Mouse (Mus musculus): Measurements from ENCODE around the gene Ttc37. TPM values are rescaled to one million over a fixed set of nuclear protein-coding genes. Genes with fewer than 3 reads are reported as not detected.
A peak's percentile ranks its signal among the peaks of the same experiment; 100 is the strongest.

Ttc37 gene
- total RNA-seq, 2 experiments from 2014 or later, result 17.6 to 19.1 TPM

DNA sequence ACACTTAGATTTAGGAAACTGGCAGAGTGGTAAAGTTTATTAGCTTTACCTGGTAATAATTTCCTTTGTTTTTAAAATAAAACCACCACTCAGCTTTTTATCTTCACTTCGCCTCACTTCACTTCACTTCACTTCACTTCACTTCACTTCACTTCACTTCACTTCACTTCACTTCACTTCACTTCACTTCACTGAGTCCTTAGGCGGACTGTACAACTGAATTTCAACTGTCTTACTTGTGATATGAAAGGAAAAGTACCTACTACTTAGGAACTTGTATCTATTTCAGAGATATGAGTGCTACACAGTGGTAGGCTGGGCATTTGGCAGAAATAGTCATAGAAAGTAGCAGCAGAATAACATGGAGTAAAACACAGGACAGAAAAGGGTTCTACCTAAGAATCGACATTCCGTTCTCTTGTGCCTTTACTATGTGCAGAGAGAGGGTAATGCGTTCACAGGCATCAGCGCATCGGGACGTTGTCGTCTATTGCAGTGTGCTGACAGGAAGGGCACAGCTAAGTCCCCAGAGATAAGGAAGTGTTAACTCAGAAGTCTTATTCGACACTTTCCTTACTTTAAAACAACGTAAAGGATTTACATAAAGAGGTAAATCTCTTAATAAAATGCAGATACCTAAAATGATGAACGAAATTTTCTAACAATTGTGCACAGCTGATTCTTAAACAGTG, 42.7 kb downstream of the Ttc37 start:
- no peak for DNase-seq (ENCODE audit: low spot score in 2 of 2)
- intact Hi-C loops (cut with DNase I), result no loop called here

DNA sequence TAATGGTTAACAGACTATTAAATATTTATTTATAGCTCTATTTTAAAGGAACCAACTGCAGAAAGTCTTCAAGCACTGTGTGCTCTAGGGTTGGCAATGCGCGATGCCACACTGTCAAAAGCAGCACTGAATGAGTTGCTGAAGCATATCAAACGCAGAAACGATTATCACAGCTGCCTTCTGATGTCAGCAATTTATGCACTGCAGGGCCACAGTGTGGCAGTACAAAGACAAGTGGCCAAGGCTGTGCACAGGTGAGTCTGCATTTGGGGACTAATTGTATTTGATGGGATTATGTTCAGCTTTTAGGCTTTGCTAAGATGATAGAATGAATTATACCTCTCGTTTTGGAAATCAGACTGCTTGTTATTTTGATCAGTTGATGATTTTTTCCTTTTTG, 51.9 kb downstream of the Ttc37 start:
- DNase-seq (ENCODE audit: low spot score in 2 of 2), result no peak
- intact Hi-C loops (cut with DNase I), result no loop called here

DNA sequence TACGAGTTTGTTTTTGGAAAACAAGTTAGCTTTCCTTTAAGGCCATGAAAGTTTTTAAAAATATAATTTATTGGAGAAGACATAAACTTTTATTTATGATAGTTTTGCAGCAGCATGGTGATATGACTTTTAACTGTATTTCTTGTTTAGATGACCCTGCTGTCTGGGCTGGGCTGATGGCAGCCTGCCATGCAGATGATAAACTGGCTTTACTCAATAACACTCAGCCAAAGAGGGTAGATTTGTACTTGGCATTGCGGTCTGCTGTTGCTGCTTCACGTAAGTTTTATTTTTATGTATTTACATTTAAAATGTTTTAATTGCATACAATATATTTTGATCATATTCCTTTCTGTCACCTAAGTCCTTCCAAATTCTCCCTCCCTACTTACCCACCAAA, 58.6 kb downstream of the Ttc37 start:
- DNase-seq (ENCODE audit: low spot score in 2 of 2), result no peak
- intact Hi-C loops (cut with DNase I), result loop anchor here (5.0 kb wide), 1 partner anchor 35 kb away; no protein-coding TSS in a partner anchor

DNA sequence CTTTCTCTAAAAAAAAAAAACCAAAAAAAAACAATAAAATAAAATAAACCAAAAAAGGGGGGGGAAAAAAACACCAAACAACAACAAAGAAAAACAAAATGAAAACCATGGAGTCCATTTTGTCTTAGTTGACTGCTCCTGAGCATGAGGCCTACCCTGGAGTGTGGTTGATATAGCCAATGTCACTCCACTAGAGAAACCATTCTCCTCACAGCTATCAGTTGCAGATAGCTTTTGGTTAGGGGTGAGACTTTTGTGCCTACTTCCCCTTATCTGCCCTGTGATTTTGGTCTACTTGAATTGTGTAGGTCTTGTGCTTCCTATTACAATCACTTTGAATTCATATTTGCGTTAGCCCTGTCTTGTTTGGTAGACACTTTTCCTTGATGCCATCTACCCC, 59.0 kb downstream of the Ttc37 start:
- intact Hi-C loops (cut with DNase I), result loop anchor here (5.0 kb wide), 1 partner anchor 35 kb away; no protein-coding TSS in a partner anchor
- no peak for DNase-seq (ENCODE audit: low spot score in 2 of 2)

DNA sequence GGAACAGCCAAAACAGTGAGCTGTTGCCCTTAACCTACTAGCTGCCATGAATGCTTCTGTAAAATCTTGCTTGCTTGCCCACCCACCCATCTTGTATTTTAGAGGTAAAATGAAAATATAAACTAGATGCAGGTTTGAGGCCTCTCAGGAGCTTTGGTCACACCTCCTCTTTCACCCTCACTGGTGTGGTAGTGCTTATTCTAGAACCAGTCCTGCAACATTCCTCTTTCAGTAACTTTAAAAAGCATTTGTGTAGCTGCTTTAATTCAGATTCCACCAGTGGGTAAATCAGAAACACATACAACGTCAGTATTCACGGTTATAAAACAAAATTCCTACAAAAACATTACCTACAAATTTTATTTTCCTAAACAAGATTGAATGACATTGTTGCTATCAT, 62.1 kb downstream of the Ttc37 start:
- intact Hi-C loops (cut with DNase I), result no loop called here
- no peak for DNase-seq (ENCODE audit: low spot score in 2 of 2)

DNA sequence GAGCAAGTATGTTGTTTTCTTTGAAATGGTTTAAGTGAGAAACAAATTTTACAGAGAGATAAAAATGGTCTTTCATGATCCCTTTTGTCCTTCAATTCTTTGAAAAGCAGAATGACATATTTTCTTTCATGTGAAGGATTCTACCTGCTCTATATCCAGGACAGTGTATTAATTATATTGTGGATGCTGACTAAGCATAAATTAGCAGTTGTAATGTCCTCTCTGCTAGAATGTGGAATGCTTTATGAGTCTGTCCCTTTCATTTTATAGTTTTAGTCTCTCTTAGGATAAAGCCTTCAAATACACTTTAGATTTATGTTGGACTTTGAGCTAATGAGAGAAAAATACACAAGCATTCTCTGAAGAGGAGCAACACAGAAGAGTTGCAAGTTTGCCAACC, 75.8 kb downstream of the Ttc37 start:
- intact Hi-C loops (cut with DNase I), result no loop called here
- no peak for DNase-seq (ENCODE audit: low spot score in 2 of 2)

DNA sequence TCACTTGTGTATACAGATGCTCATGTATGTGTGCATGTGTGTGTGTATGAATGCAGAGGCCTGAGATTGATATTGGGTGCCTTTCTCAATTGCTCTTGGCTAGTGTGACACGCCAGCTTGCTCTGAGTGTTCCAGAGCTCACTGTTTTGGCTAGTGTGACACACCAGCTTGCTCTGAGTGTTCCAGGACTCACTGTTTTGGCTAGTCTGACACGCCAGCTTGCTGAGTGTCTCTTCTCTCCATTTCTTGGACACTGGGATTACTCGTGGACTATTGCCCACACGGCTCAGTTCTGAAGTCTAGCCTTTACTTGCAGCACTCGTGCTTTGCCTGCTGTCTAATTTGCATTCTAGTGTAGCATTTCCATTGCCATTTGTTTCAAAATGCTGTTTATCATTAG, 80.2 kb downstream of the Ttc37 start:
- no peak for DNase-seq (ENCODE audit: low spot score in 2 of 2)
- intact Hi-C loops (cut with DNase I), result no loop called here

DNA sequence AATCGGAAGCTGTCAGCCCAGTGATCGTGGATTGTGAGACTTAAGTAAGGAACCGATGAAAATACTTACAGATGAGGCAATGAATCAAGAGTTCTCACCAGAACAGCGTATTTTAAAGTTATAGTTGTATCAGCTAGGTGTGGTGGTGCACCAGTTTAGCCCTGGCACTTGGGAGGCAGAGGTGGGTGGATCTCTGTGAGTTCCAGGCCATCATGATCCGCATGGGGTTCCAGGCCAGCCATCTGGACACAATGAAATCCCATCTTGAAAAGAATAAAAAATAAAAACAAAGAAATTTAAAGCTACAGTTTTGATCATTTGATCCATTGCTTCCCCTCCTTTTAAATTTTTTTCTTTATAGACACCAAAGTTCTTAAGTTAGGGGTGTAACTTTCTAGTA, 89.1 kb downstream of the Ttc37 start:
- intact Hi-C loops (cut with DNase I), result no loop called here
- DNase-seq (ENCODE audit: low spot score in 2 of 2), result no peak

DNA sequence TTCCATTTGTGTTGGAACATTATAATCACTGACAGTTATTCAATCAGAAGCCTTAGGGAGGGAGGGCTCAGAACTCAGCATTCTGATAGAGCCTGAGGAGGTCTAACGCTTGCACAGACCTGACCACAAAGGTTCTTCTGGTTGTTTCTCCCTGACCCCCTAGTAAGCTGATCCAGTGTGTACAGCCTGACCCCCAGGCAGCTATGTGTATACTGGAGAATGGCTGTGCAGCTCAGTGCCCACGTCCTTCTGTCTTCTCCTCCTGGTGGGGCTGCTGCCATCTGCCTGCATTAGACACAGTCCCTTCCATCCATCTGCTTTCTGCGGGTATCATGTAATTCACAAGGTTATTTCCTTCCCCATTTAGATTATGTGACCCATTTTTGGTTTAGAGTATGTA, 90.7 kb downstream of the Ttc37 start:
- intact Hi-C loops (cut with DNase I), result no loop called here
- DNase-seq (ENCODE audit: low spot score in 2 of 2), result peak; percentile 37 to 64

DNA sequence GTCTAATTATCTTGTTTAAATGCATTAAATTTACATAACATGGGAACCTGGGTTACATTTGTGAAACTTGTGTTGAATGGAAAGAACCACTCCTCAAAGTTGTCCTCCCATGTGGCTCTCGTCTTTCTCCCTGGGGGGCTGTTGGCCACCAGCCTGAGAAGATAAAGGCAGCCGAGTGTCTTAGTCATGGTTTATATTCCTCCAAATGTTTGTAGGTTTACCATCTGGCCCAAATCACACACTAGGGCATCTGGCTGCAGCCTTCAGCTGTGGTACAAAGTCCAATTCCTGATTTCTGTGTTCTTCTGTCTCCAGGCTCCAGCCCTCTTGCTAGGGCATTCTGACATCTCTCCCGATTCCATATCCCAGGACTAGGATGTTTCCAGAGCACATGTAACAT, 91.7 kb downstream of the Ttc37 start:
- DNase-seq (ENCODE audit: low spot score in 2 of 2), result peak in 1 of 2 experiments; percentile 28
- intact Hi-C loops (cut with DNase I), result no loop called here

DNA sequence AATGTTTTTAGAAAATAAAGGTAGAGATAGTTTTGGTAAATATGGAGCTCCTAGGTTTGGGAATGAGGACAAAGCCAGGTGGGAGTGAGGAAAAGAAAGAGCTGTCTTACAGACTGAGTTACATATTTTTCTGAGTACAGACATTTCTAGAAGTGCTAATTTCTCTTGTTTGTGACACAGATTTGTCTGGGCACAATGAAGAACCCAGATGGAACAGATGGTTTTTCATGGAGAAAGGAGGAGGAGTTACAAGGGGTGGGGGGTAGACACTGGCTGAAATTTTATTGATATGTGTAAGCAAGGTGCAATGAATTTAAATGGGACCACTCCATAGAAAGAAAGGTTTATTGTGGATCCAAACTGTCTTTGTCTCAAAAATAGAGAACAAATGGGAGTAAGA, 96.4 kb downstream of the Ttc37 start:
- intact Hi-C loops (cut with DNase I), result loop anchor here (2.0 kb wide), 1 partner anchor 64 kb away; no protein-coding TSS in a partner anchor
- peak in 1 of 2 experiments; percentile 70 for DNase-seq (ENCODE audit: low spot score in 2 of 2)

DNA sequence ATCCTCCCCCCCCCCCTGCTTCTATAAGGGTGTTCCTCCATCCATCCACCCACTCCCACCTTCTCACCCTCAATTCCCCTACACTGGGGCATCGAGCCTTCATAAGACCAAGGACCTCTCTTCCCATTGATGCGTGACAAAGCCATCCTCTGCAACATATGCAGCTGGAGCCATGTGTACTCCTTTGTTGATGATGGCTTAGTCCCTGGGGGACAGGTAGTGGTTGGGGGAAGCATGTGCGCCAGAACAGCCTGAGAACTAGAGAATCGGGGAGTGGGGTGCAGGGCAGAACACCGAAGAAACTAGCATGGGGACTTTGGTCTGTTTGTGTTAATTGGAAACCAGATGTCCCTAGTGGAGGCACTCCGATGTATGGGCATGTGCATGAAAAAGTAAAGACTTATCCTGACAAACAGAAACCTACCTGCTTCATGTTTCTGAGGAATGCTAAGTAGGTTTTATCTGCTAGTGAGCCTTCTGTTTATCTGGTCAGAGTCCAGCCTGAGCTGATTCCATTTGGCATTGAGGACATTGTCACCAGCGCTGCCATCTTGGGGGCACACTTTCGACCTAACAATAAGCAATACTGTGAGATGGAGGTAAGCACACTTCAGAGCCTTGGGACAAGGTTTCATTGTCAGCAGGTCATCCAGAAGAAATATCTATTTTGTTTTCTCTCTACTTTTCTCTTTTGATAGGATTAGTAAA, 97.1 kb downstream of the Ttc37 start:
- DNase-seq (ENCODE audit: low spot score in 2 of 2), result no peak
- intact Hi-C loops (cut with DNase I), result loop anchor here (2.0 kb wide), 1 partner anchor 63 kb away; no protein-coding TSS in a partner anchor

DNA sequence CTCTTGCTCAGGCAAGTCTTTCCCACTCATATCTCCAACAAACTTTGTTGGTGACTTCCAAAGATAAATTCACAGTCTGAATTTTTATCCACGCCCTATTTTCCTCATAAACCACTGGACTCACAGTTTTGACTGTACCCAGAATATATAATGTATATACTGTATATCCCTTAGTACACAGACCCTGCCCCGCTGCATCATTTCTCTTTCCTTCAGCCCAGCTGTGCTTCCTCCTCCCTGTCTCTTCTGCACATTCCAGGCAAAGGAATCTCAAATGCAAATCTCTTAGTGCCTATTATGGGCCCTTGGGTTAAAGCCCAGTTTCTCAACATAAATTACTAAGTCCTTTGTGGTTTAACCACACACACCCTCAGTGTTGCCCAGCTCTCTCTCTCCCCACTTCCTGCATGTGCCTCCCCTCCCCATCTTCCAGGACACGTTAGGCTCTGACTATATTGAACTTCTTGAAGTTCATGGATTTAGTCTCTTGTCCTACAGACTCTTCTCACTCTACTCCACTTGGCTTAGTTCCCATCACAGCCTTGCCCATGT, 98.8 kb downstream of the Ttc37 start:
- intact Hi-C loops (cut with DNase I), result no loop called here
- DNase-seq (ENCODE audit: low spot score in 2 of 2), result peak in 1 of 2 experiments; percentile 42

DNA sequence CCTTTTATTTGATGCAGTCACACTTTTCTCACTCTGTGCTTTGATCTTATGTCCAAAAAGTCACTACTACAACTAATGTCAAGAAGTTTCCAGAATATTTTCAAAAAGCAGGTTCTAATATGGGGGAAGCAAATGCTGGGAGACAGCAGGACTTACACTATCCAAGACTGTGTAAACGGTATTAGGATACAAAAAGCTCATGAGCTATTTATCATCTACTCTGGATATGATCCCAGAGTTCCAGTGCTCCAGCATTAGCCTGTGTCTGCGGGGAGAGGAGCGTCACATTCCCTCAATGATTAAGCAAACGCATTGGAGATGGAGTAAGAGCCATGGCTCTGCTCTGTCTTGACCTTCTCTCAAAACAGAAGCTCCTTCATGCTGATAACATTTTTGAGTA, 101.4 kb downstream of the Ttc37 start:
- intact Hi-C loops (cut with DNase I), result no loop called here
- DNase-seq (ENCODE audit: low spot score in 2 of 2), result no peak

DNA sequence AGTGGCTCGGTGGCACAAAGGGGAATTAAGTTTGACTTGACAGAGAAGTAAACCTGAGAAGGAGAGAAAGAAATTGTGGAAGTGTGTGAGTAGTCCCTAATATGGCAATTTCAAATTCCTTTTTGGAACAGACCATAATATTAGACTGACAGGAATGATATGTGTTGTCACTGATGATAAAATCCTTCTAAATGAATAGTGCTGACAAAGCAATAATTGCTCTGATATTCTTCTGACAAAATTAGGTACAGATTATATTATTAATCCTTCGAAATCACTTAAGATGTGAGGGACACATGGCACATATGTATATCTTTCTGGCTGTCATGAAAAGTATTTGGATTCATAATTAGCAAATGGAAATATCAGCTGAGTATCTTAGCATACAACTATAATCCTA, 116.4 kb downstream of the Ttc37 start:
- intact Hi-C loops (cut with DNase I), result loop anchor here (5.0 kb wide), 3 partner anchors 87 to 467 kb away; no protein-coding TSS in a partner anchor

DNA sequence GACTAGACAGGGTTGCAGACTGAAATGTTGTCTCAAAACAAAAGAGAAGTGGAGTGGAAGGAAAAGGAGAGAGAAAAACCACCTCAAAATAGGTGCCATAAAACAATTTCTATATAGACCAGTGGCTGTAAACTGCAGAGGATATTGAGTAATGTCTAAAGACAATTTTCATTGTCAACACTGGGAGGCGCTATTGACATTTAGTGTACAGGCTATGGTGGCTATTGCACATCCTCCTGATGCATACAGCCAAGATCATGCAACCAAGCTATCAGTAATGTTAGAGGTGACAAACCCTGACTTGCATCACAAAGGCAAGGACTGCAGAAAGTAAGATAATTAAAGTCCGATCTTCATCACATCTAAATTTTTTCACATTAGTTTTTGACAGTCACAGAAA, 116.9 kb downstream of the Ttc37 start:
- intact Hi-C loops (cut with DNase I), result loop anchor here (5.0 kb wide), 3 partner anchors 87 to 467 kb away; no protein-coding TSS in a partner anchor
- peak; percentile 51 to 71 for DNase-seq (ENCODE audit: low spot score in 2 of 2)

More for the DNA sequence above, 116.4 kb downstream of the Ttc37 start:
- no peak for DNase-seq (ENCODE audit: low spot score in 2 of 2)

Other genes with a start within 250 kb of the Ttc37 start
- 10 to 100 TPM; 13.6 to 17.6 TPM for gene Rhobtb3, start 154.8 kb upstream of the Ttc37 start, total RNA-seq (2021)
- under 1 TPM in 1 of 2 experiments, not detected in 1; 0.37 TPM for gene Spata9, start 131.6 kb upstream of the Ttc37 start, total RNA-seq (2021)
- gene Rfesd, start 80.0 kb upstream of the Ttc37 start, total RNA-seq (2021), result 10 to 100 TPM; 15.7 to 18.8 TPM
- gene Gpr150, start 41.7 kb upstream of the Ttc37 start, total RNA-seq (2021), result 1 to 10 TPM; 3.2 to 4.0 TPM
- 1 to 10 TPM; 4.1 to 4.6 TPM for gene Arsk, start 74 bp upstream of the Ttc37 start, total RNA-seq (2021)
- gene Fam81b, start 206.3 kb downstream of the Ttc37 start, total RNA-seq (2021), result not detected

All from left cerebral cortex, postnatal 25 days (tissue).